Mouse (Mus musculus): ENCODE data around the gene Fap.

DNA sequence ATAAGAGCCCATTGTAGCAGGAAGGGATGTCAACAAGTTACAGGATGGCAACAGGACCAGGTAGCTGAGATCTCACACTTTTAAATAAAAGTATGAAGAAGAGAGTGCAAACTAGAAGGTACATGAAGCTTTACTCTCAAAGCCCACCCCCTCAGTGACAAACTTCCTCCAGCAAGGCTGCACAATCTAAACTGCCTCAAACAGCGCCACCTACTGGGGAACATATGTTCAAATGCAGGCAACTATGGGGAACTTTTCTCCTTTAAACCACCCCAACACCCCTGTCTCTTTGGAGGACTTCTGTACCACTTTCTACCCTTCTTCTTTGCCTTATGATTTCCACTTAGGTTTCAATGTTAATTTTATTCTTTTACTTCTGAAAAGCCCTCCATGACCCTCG is 16.5 kb downstream of the Fap start:
- no peak for TF ChIP-seq POLR2A (IDR thresholded peaks at IDR 0.05; ENCODE audit: insufficient read length, low read depth)
- TF ChIP-seq E2F4 (IDR thresholded peaks at IDR 0.05; ENCODE audit: insufficient read depth): no peak
- no peak for TF ChIP-seq POLR2AphosphoS2 (IDR thresholded peaks at IDR 0.05; ENCODE audit: insufficient read length, low read depth)
- no peak for TF ChIP-seq MAX (IDR thresholded peaks at IDR 0.05; ENCODE audit: low read depth)
- TF ChIP-seq TCF3 (IDR thresholded peaks at IDR 0.05; ENCODE audit: insufficient read length, low read depth): no peak
- TF ChIP-seq TCF12 (IDR thresholded peaks at IDR 0.05; ENCODE audit: insufficient read depth, poor library complexity, severe bottlenecking): no peak
- TF ChIP-seq REST (IDR thresholded peaks at IDR 0.05; ENCODE audit: insufficient read depth, insufficient read length): no peak
- no peak for TF ChIP-seq SRF (IDR thresholded peaks at IDR 0.05; ENCODE audit: control insufficient read depth, insufficient read length, low read depth)
- no peak for TF ChIP-seq MYOD1 (IDR thresholded peaks at IDR 0.05; ENCODE audit: control insufficient read depth in 1 of 3, insufficient read length in 2 of 3, low read depth in 2 of 3)
- TF ChIP-seq MYOG (IDR thresholded peaks at IDR 0.05; ENCODE audit: control insufficient read depth in 1 of 3, insufficient read depth in 1 of 3, insufficient read length in 2 of 3, low read depth in 2 of 3): no peak

Data from myocyte (in vitro differentiated cells).